Mouse (Mus musculus): ENCODE results near the gene Lrch1. TPM values are rescaled to one million over a fixed set of nuclear protein-coding genes. Genes with fewer than 3 reads are reported as not detected.

Lrch1 gene
- total RNA-seq, 2 experiments from 2014 or later: 3.0 to 4.4 TPM

- intact Hi-C loops (cut with DNase I): no loop called here
- Histone ChIP-seq H3K4me3 (no peak overlapping the region), H3K27ac (no peak overlapping the region)
- TF ChIP-seq CTCF (IDR thresholded peaks at IDR 0.05): no peak
- no peak for DNase-seq
Measured at GRCm38 (mm10) chr14:74792793-74793192, 154.9 kb downstream of the Lrch1 start.

- no peak overlapping the region for H3K27ac ChIP-seq
- H3K4me3 ChIP-seq: no peak overlapping the region
- intact Hi-C loops (cut with DNase I): no loop called here
- DNase-seq: no peak
- no peak for TF ChIP-seq CTCF (IDR thresholded peaks at IDR 0.05)
Measured at GRCm38 (mm10) chr14:74790535-74790934, 157.1 kb downstream of the Lrch1 start.

DNA sequence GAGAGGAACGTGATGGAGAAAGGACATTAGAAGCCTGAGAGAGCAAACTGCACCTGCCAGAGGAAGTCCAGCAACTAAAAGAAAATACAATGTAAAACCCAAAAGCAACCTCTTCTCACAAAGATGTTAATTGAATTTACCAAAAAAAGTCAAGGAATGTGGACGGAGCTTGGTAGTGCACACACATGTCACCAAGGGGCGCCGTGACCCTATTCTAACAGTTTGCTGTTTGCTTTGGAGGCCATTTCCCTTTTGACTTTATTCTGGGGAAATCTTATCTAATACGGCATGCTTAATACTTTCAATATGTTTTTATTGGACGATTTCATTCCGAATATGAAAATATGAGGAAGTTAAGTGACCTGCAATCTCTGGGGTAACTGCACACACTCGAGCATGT is 158.9 kb downstream of the Lrch1 start:
- Histone ChIP-seq H3K27ac (no peak overlapping the region), H3K4me3 (no peak overlapping the region)
- TF ChIP-seq CTCF (IDR thresholded peaks at IDR 0.05): peak; percentile 70
- peak; percentile 36 for DNase-seq
- intact Hi-C loops (cut with DNase I): loop anchor here (5.0 kb wide), 2 partner anchors 159 to 204 kb away; partner anchors contain the start of gene Lrch1

DNA sequence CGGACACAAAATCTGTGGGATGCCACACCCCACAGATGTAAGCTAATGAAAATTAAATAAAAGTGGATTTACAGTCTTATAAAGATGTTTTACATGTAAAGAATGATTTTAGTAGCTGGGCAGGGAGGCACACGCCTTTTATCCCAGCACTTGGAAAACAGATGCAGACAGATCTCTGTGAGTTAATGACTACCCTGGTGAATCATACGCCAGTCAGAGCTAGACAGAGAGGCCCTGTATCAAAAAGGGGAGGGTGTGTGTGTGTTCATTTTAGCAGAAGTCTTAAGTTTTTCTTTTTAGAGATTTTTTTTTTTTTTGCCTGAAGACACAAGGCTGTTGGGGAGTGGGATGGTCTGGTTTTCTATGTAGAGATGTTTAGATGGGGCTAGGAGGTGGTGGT is 160.0 kb downstream of the Lrch1 start:
- no peak for TF ChIP-seq CTCF (IDR thresholded peaks at IDR 0.05)
- no peak overlapping the region for H3K27ac ChIP-seq
- no peak for DNase-seq
- intact Hi-C loops (cut with DNase I): loop anchor here (5.0 kb wide), 2 partner anchors 160 to 205 kb away; partner anchors contain the start of gene Lrch1
- no peak overlapping the region for H3K4me3 ChIP-seq

GRCm38 (mm10) chr14:74784243-74784934 is 163.3 kb downstream of the Lrch1 start:
- Histone ChIP-seq H3K27ac (no peak overlapping the region), H3K4me3 (no peak overlapping the region)
- no peak for TF ChIP-seq CTCF (IDR thresholded peaks at IDR 0.05)
- DNase-seq: no peak
- intact Hi-C loops (cut with DNase I): no loop called here

DNA sequence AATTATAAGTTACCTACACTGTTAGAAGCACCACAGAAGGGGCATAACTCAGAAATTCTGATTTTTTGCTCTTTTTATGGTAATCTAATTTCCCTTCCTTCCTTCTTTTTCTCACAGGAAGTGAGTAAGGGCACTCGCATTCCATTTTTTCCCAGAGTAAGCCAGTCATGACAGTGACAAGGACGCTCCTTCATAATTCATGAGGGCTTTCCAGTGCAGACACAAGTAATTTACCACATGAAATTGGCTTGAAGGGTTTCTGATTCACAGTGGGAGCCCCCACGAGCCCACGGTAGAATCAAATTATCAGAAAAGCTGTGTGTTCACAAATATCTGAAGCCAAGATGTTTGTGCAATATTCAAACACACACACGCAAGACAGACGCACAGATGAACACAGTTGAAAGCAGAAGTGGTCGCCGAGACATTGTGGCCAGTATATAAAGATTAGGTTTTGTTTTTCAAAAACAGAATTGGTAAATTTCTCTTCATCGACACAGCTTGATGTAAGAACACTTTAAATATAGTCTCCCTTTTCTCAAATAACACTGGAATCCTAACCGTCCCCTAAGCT is 173.5 kb downstream of the Lrch1 start:
- Histone ChIP-seq H3K4me3 (no peak overlapping the region), H3K27ac (no peak overlapping the region)
- DNase-seq: no peak
- no peak for TF ChIP-seq CTCF (IDR thresholded peaks at IDR 0.05)
- intact Hi-C loops (cut with DNase I): no loop called here

DNA sequence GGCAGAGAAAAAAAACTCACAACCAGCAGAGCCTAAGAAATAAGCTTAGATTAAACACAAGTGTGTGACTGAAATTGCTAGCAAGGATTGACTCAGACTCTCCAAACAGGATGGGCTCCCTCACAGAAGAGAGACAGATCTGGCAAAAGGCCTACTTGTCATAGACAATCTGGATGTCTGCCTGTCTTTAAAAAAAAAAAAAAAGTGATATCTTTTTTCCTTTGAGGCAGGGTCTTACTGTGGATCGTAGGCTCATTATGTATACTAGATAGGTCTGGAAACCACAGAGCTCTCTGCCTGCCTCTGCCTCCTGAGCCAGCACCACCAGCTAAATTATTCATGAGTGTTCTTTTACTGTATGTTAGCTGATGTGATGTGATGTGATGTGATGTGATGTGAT is 179.8 kb downstream of the Lrch1 start:
- no peak for TF ChIP-seq CTCF (IDR thresholded peaks at IDR 0.05)
- no peak overlapping the region for H3K4me3 ChIP-seq
- intact Hi-C loops (cut with DNase I): no loop called here
- H3K27ac ChIP-seq: no peak overlapping the region
- no peak for DNase-seq

DNA sequence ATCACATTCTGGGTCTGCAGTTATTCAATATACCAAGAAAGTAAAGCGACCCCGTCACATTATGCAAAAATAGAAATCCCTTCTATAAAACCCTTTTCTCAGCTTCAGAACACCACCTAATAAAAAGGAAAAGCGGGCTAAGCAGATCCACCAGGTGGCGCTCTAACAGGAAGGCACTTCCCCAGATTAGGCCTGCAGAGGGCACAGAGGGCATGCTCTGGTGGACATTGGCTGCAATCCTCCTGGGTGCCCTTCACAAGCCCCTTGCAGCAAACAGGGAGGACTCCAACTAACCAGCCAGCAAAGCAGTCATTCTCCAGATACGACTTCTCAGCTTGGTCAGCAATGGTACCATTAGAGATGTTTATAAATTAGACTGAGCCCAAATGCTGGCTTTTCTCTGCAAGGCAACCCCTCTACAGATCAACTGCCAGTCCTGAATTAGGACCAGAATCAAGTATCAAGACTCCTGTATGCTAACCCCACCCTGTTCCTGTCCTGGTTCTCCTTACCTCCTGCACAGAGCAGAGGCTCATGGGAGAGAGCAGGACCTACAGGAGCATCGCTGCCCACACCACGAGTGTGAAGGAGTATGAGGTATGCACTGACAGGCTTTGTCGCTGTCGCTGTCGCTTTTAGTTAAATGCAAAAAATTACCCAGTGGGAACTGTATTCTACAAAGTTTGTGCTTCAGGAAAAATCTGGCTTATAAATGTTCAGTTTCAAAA is 183.3 kb downstream of the Lrch1 start:
- peak; percentile 79 for DNase-seq
- Histone ChIP-seq H3K27ac (no peak overlapping the region), H3K4me3 (no peak overlapping the region)
- intact Hi-C loops (cut with DNase I): loop anchor here (2.0 kb wide), 1 partner anchor 184 kb away; no protein-coding TSS in a partner anchor
- TF ChIP-seq CTCF (IDR thresholded peaks at IDR 0.05): peak; percentile 95

- H3K4me3 ChIP-seq: no peak overlapping the region
- no peak for TF ChIP-seq CTCF (IDR thresholded peaks at IDR 0.05)
- DNase-seq: no peak
- intact Hi-C loops (cut with DNase I): loop anchor here (10.0 kb wide), 1 partner anchor 548 kb away; the partner anchor contains the start of gene Zc3h13
- H3K27ac ChIP-seq: no peak overlapping the region
Measured at GRCm38 (mm10) chr14:74736850-74737249, 210.8 kb downstream of the Lrch1 start.

- Histone ChIP-seq H3K27ac (no peak overlapping the region), H3K4me3 (no peak overlapping the region)
- intact Hi-C loops (cut with DNase I): loop anchor here (10.0 kb wide), 1 partner anchor 549 kb away; the partner anchor contains the start of gene Zc3h13
- no peak for DNase-seq
- no peak for TF ChIP-seq CTCF (IDR thresholded peaks at IDR 0.05)
Measured at GRCm38 (mm10) chr14:74735471-74735870, 212.2 kb downstream of the Lrch1 start.

GRCm38 (mm10) chr14:74733397-74733796 is 214.3 kb downstream of the Lrch1 start:
- peak overlapping the region; percentile 94 for H3K4me3 ChIP-seq
- no peak overlapping the region for H3K27ac ChIP-seq
- intact Hi-C loops (cut with DNase I): loop anchor here (10.0 kb wide), 1 partner anchor 551 kb away; the partner anchor contains the start of gene Zc3h13

GRCm38 (mm10) chr14:74732079-74732783 is 215.4 kb downstream of the Lrch1 start, which contains the start of gene Esd:
Gene Esd (plus strand): TSS chr14:74732297.
- Histone ChIP-seq H3K27ac (peak within 1 kb of the TSS; percentile 85), H3K4me3 (peak within 1 kb of the TSS; percentile 94)
- intact Hi-C loops (cut with DNase I): loop anchor here (10.0 kb wide), 1 partner anchor 553 kb away; the partner anchor contains the start of gene Zc3h13
- TF ChIP-seq CTCF (IDR thresholded peaks at IDR 0.05): peak; percentile 9; the same call in 1 of the 2 replicates
- peak; percentile 95 for DNase-seq

More at GRCm38 (mm10) chr14:74733397-74733796, 214.3 kb downstream of the Lrch1 start:
- no peak for TF ChIP-seq CTCF (IDR thresholded peaks at IDR 0.05)
- DNase-seq: no peak

All from gastrocnemius, adult 2 months (tissue).